Mouse (Mus musculus): Measurements from ENCODE around the gene Plpp4.

The Plpp4 gene

GRCm38 (mm10) chr7:129256621-129257373 is at the start of gene Plpp4:
TSS of gene Plpp4 (plus strand) at chr7:129257031.
- DNase-seq (ENCODE audit: low spot score): peak; percentile 6

- no peak for DNase-seq (ENCODE audit: low spot score)
These were observed 40.8 kb upstream of the Plpp4 start for GRCm38 (mm10) chr7:129215926-129216543.

- no peak for DNase-seq (ENCODE audit: low spot score)
These were observed 40.2 kb upstream of the Plpp4 start for GRCm38 (mm10) chr7:129216547-129217195.

GRCm38 (mm10) chr7:129220948-129221347 is 35.9 kb upstream of the Plpp4 start:
- no peak for DNase-seq (ENCODE audit: low spot score)

GRCm38 (mm10) chr7:129221649-129222048 is 35.2 kb upstream of the Plpp4 start:
- no peak for DNase-seq (ENCODE audit: low spot score)

- DNase-seq (ENCODE audit: low spot score): no peak
These were observed 21.4 kb upstream of the Plpp4 start for GRCm38 (mm10) chr7:129235410-129235809.

GRCm38 (mm10) chr7:129235995-129236394 is 20.8 kb upstream of the Plpp4 start:
- DNase-seq (ENCODE audit: low spot score): no peak

GRCm38 (mm10) chr7:129250981-129251380 is 5.8 kb upstream of the Plpp4 start:
- DNase-seq (ENCODE audit: low spot score): no peak

GRCm38 (mm10) chr7:129253406-129253805 is 3.4 kb upstream of the Plpp4 start:
- no peak for DNase-seq (ENCODE audit: low spot score)

GRCm38 (mm10) chr7:129254126-129254525 is 2.7 kb upstream of the Plpp4 start:
- DNase-seq (ENCODE audit: low spot score): no peak

GRCm38 (mm10) chr7:129255406-129255805 is 1.4 kb upstream of the Plpp4 start:
- DNase-seq (ENCODE audit: low spot score): no peak

GRCm38 (mm10) chr7:129257374-129258018 is 665 bp downstream of the Plpp4 start:
- no peak for DNase-seq (ENCODE audit: low spot score)

- no peak for DNase-seq (ENCODE audit: low spot score)
These were observed 1.5 kb downstream of the Plpp4 start for GRCm38 (mm10) chr7:129258331-129258730.

- DNase-seq (ENCODE audit: low spot score): no peak
These were observed 2.4 kb downstream of the Plpp4 start for GRCm38 (mm10) chr7:129259195-129259594.

GRCm38 (mm10) chr7:129273867-129274266 is 17.0 kb downstream of the Plpp4 start:
- no peak for DNase-seq (ENCODE audit: low spot score)

GRCm38 (mm10) chr7:129274726-129275125 is 17.9 kb downstream of the Plpp4 start:
- no peak for DNase-seq (ENCODE audit: low spot score)

- no peak for DNase-seq (ENCODE audit: low spot score)
These were observed 20.9 kb downstream of the Plpp4 start for GRCm38 (mm10) chr7:129277751-129278150.

GRCm38 (mm10) chr7:129278801-129279200 is 22.0 kb downstream of the Plpp4 start:
- DNase-seq (ENCODE audit: low spot score): no peak

GRCm38 (mm10) chr7:129279261-129279660 is 22.4 kb downstream of the Plpp4 start:
- no peak for DNase-seq (ENCODE audit: low spot score)

- no peak for DNase-seq (ENCODE audit: low spot score)
These were observed 25.1 kb downstream of the Plpp4 start for GRCm38 (mm10) chr7:129281966-129282365.

- no peak for DNase-seq (ENCODE audit: low spot score)
These were observed 28.5 kb downstream of the Plpp4 start for GRCm38 (mm10) chr7:129285186-129285868.

GRCm38 (mm10) chr7:129293211-129293610 is 36.4 kb downstream of the Plpp4 start:
- DNase-seq (ENCODE audit: low spot score): no peak
